Mouse (Mus musculus) brown adipose tissue, adult 24 weeks (tissue): ENCODE measurements around the gene Olfr107. TPM values are rescaled to one million over a fixed set of nuclear protein-coding genes. Genes with fewer than 3 reads are reported as not detected.

Source experiments
- H3K27ac ChIP-seq: fragments of 200-500 bp; replicated peaks from 2 replicates; pipeline ENCODE4 v1.5.1; 2012; ENCODE audit warnings: low read depth, mild to moderate bottlenecking, low read length
- H3K4me1 ChIP-seq: fragments of 200-500 bp; 2 replicates; pipeline ENCODE4 v1.6.1; 2012; ENCODE audit warnings: low read length, mixed read lengths; ENCODE audit not compliant: control insufficient read depth, insufficient read depth, insufficient read length
- H3K4me3 ChIP-seq: fragments of 200-500 bp; 2 replicates; pipeline ENCODE4 v1.5.1; 2012; ENCODE audit warnings: low read depth, mild to moderate bottlenecking, low read length, moderate library complexity; ENCODE audit not compliant: insufficient read depth
- polyA plus RNA-seq: library from polyadenylated mRNA; stranded (reverse); fragments of >200 nt; gene quantifications from 2 replicates; pipeline ENCODE4 v1.2.4, GENCODE M21; 2012; ENCODE audit not compliant: missing spikeins, insufficient read depth, insufficient read length

The Olfr107 gene
- not detected in 2 replicates for polyA plus RNA-seq

GRCm38 (mm10) chr17:37398926-37399325 is at the start of gene Olfr107:
Gene Olfr107, plus strand, starts transcription at chr17:37399226.
- H3K4me3 ChIP-seq, result no peak within 1 kb of the TSS
- H3K27ac ChIP-seq, result no peak within 1 kb of the TSS
- no peaks in the 10 kb centered on the region for H3K4me1 ChIP-seq

- Histone ChIP-seq H3K4me1 (no peaks in the 10 kb centered on the region), H3K27ac (no peak within 1 kb of the TSS), H3K4me3 (no peak within 1 kb of the TSS)
Observed at GRCm38 (mm10) chr17:37359282-37359681, 39.7 kb upstream of the Olfr107 start, which contains the start of gene Olfr104-ps. Gene Olfr104-ps, plus strand, starts transcription at chr17:37359582.

DNA sequence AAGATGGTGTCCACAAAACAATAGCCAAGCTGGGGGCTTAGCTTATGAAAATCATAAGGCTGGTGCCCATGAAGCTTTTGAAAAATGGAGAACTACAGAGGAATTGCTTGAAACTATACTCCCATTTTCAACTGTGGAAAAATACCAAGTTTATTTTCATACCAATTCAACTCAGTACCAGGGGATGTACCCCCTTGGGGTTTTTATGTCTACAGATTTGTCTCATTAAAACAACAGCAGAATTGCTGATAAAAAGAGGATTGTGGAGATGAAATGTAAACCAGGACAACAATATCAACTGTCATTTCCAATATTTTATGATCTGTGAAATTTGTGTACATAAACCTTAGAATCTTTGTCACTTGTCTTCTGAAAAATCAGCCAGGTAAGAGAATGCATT is 20.3 kb upstream of the Olfr107 start, which contains the start of gene Olfr105-ps:
TSS of gene Olfr105-ps (plus strand) at position 301 of the 400 bp plus-strand sequence.
- Histone ChIP-seq H3K4me3 (no peak within 1 kb of the TSS), H3K27ac (no peak within 1 kb of the TSS), H3K4me1 (no peaks in the 10 kb centered on the region)

DNA sequence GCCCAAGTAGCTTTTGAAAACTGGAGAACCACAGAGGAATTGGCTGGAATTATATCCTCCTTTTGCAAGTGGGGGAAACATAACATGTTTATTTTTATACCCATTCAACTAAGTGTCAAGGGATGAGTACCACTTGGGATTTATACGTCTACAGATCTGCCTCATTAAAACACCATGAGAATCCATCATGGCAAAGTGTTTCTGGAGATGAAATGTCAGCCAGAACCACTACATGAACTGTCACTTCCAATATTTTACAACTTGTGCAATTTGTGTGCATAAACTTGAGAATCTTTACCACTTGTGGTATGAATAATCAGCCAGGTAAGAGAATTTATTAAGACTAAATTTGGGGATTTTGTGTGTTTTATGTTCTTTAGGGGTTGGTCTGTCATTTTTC is 8.9 kb upstream of the Olfr107 start, which contains the start of gene Olfr106-ps:
TSS of gene Olfr106-ps (plus strand) at position 301 of the 400 bp plus-strand sequence.
- H3K4me3 ChIP-seq, result no peak within 1 kb of the TSS
- no peaks in the 10 kb centered on the region for H3K4me1 ChIP-seq
- no peak within 1 kb of the TSS for H3K27ac ChIP-seq

DNA sequence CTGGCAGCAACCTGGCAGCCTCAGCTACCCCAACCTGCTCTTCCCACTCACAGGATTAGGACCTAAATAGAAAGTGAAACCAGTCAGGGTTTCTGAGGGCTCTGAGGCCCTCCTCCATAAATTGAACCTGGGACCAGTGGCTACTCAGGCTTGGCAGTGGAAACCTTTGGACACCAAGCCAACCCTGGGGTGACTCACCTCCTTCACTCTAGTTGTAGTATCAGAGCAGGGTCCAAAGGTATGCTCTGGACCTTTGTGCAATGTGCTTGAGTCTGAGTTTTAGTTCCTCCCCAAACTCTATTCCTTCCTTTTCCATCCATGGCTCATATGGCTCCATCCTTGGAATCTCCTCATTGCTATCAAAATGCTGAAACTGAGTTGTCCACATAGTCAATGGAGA is 14.4 kb downstream of the Olfr107 start:
- no peaks in the 10 kb centered on the region for H3K4me1 ChIP-seq
- H3K27ac ChIP-seq, result no peak overlapping the region
- no peak overlapping the region for H3K4me3 ChIP-seq

GRCm38 (mm10) chr17:37445180-37445579 is 46.2 kb downstream of the Olfr107 start, which contains the start of gene Olfr108:
Gene Olfr108, plus strand, starts transcription at chr17:37445480.
- H3K4me3 ChIP-seq, result no peak within 1 kb of the TSS
- no peaks in the 10 kb centered on the region for H3K4me1 ChIP-seq
- no peak within 1 kb of the TSS for H3K27ac ChIP-seq

Other genes with a start within 250 kb of the Olfr107 start
- not detected in 2 replicates for gene Olfr93, start 237.7 kb upstream of the Olfr107 start, polyA plus RNA-seq
- 2.6 and 2.9 TPM in 2 replicates for gene Ubd, start 205.3 kb upstream of the Olfr107 start, polyA plus RNA-seq
- gene Olfr94, start 198.2 kb upstream of the Olfr107 start, polyA plus RNA-seq, result not detected in 2 replicates
- gene Olfr95, start 186.1 kb upstream of the Olfr107 start, polyA plus RNA-seq, result not detected in 2 replicates
- not detected in 2 replicates for gene Olfr96, start 179.1 kb upstream of the Olfr107 start, polyA plus RNA-seq
- gene Olfr97, start 161.9 kb upstream of the Olfr107 start, polyA plus RNA-seq, result not detected in 2 replicates
- not detected in 2 replicates for gene Olfr98, start 135.5 kb upstream of the Olfr107 start, polyA plus RNA-seq
- 2.2 and 4.9 TPM in 2 replicates for gene H2-M3, start 129.0 kb upstream of the Olfr107 start, polyA plus RNA-seq
- not detected in 2 replicates for gene Olfr99, start 115.8 kb upstream of the Olfr107 start, polyA plus RNA-seq
- not detected in 2 replicates for gene Olfr101, start 94.9 kb upstream of the Olfr107 start, polyA plus RNA-seq
- not detected in 2 replicates for gene Olfr102, start 82.2 kb upstream of the Olfr107 start, polyA plus RNA-seq
- not detected in 2 replicates for gene Olfr103, start 59.5 kb upstream of the Olfr107 start, polyA plus RNA-seq
- gene Olfr104-ps, start 39.6 kb upstream of the Olfr107 start, polyA plus RNA-seq, result not detected in 2 replicates
- not detected in 2 replicates for gene Olfr105-ps, start 20.2 kb upstream of the Olfr107 start, polyA plus RNA-seq
- gene Olfr106-ps, start 8.8 kb upstream of the Olfr107 start, polyA plus RNA-seq, result not detected in 2 replicates
- not detected in 2 replicates for gene Olfr108, start 46.3 kb downstream of the Olfr107 start, polyA plus RNA-seq
- not detected in 2 replicates for gene Olfr109, start 59.7 kb downstream of the Olfr107 start, polyA plus RNA-seq
- gene H2-M2, start 84.3 kb downstream of the Olfr107 start, polyA plus RNA-seq, result not detected in 2 replicates
- not detected in 2 replicates for gene Olfr110, start 93.2 kb downstream of the Olfr107 start, polyA plus RNA-seq
- gene Olfr111, start 108.8 kb downstream of the Olfr107 start, polyA plus RNA-seq, result not detected in 2 replicates
- gene Olfr112, start 170.2 kb downstream of the Olfr107 start, polyA plus RNA-seq, result not detected in 2 replicates
- gene Olfr113, start 178.4 kb downstream of the Olfr107 start, polyA plus RNA-seq, result not detected in 2 replicates
- not detected in 2 replicates for gene Olfr114, start 193.5 kb downstream of the Olfr107 start, polyA plus RNA-seq
- not detected in 2 replicates for gene Olfr115, start 227.9 kb downstream of the Olfr107 start, polyA plus RNA-seq
- gene Olfr116, start 228.0 kb downstream of the Olfr107 start, polyA plus RNA-seq, result not detected in 2 replicates